Mouse (Mus musculus) adipose tissue, adult 10 weeks (tissue): ENCODE data around the gene Gm8897. TPM values are rescaled to one million over a fixed set of nuclear protein-coding genes. Genes with fewer than 3 reads are reported as not detected.

Experiments
- polyA plus RNA-seq: library from polyadenylated mRNA; stranded (reverse); fragments of 350-450 nt; fragmentation: Illumina TruSeq; extraction: RNeasy Lipid Tissue Mini Kit (QIAGEN cat#74804); gene quantifications from one replicate; pipeline ENCODE4 v1.2.3, GENCODE M21; 2014; ENCODE audit warnings: low read depth, low replicate concordance

The Gm8897 gene
- polyA plus RNA-seq = 0.89 TPM

GRCm38 (mm10) chr5:11416118-11416517 is at the start of gene Gm8897:
Gm8897 (plus strand) TSS chr5:11416418.

Other genes with a start within 250 kb of the Gm8897 start
- gene Gm5861, start 233.3 kb upstream of the Gm8897 start, polyA plus RNA-seq = not detected
- not detected for gene Gm8890, start 160.4 kb upstream of the Gm8897 start, polyA plus RNA-seq
- gene Speer1, start 74.9 kb upstream of the Gm8897 start, polyA plus RNA-seq = 0.45 TPM
- not detected for gene Gm8906, start 86.3 kb downstream of the Gm8897 start, polyA plus RNA-seq
- not detected for gene Gm6460, start 178.5 kb downstream of the Gm8897 start, polyA plus RNA-seq